32 mouse cellular contexts compared by ENCODE assay signal in the genomic region with DNA sequence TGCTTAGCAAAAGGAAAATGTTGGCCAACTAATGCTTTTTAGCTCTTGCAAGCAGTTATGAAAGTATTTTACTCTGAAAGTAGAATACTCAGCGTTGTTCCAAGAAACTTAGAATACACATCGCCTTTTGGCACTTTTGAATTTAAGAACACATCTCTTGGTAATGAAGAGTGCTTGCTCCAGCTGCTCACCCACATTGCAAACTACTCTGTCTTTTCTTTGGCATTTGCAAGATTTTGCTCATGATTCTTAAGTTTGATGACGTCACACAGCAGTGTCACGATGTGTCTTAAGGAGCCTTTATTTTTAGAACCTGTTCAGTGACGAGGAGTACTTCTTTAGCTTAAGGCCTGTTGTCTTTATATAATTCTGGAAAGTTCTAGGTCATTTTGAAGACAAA.
DNase-seq lines count a peak whose midpoint lies in the region; ATAC-seq lines count a peak whose summit lies in the region.
"Had no signal": no experiment of that assay in that cellular context is flagged by ENCODE, and none has a peak within 500 bp of the region (broad histone marks: within the 10 kb centered on the region; RNA-seq: fewer than 3 reads in every experiment).

No protein-coding gene starts in this region.

- no peak overlapping the region for H3K4me2 ChIP-seq in kidney, embryonic 14.5 days (replicated peaks; ENCODE audit: low read depth, low read length)
- H3K4me2 ChIP-seq: embryonic facial prominence, embryonic 13.5 days; forebrain, embryonic 12.5 days; forebrain, embryonic 15.5 days; heart, embryonic 13.5 days; hindbrain, embryonic 14.5 days had no signal

- H3K9ac ChIP-seq in kidney, embryonic 14.5 days (ENCODE audit: low read depth, low read length): no peak overlapping the region
- H3K9ac ChIP-seq: embryonic facial prominence, embryonic 13.5 days; forebrain, embryonic 12.5 days; forebrain, embryonic 15.5 days; heart, embryonic 13.5 days; hindbrain, embryonic 14.5 days had no signal

- H3K4me1 ChIP-seq in kidney, embryonic 14.5 days (ENCODE audit: control insufficient read depth, insufficient read depth, low read length): no peaks in the 10 kb centered on the region
- H3K4me1 ChIP-seq: embryonic facial prominence, embryonic 10.5 days; forebrain, embryonic 12.5 days; heart, embryonic 10.5 days; heart, embryonic 13.5 days had no signal

- ATAC-seq in kidney, embryonic 14.5 days (ENCODE audit: low FRiP score, low TSS enrichment): no peak
- ATAC-seq: forebrain, embryonic 15.5 days; hindbrain, postnatal 0 days; Patski had no signal

- intact Hi-C loops in left cerebral cortex, postnatal 14 days (cut with DNase I): no loop called here
- intact Hi-C loops in left cerebral cortex, postnatal 4 days (cut with DNase I): no loop called here

- no peaks in the 10 kb centered on the region for H3K36me3 ChIP-seq in kidney, embryonic 14.5 days (ENCODE audit: control insufficient read depth, insufficient read depth, low read length)
- H3K36me3 ChIP-seq: embryonic facial prominence, embryonic 10.5 days; embryonic facial prominence, embryonic 13.5 days; forebrain, embryonic 12.5 days; forebrain, embryonic 15.5 days; G1E; heart, embryonic 10.5 days; heart, embryonic 13.5 days had no signal

- peak; percentile 25 to 54 for DNase-seq in frontal cortex, adult 2 months (ENCODE audit: extremely low spot score in 1 of 2, low spot score in 1 of 2)
- DNase-seq in frontal cortex, postnatal 25 days (ENCODE audit: low spot score in 2 of 2): no peak
- peak; percentile 5 to 52 for DNase-seq in left cerebral cortex, postnatal 14 days (ENCODE audit: low spot score in 2 of 2)
- DNase-seq in left cerebral cortex, postnatal 4 days: no peak
- peak; percentile 8 for DNase-seq in right cerebral cortex, postnatal 25 days
- DNase-seq in right cerebral cortex, postnatal 4 days: no peak
- DNase-seq: adrenal gland, postnatal 10 days; adrenal gland, postnatal 36 days; B cell, adult 2 months; cerebellum, adult 11 months; cerebellum, adult 2 months; cerebellum, adult 9-11 months; cerebellum, postnatal 25 days; embryo, embryonic 11 days; gastrocnemius, postnatal 10 days; gastrocnemius, postnatal 36 days; heart, adult 2 months; heart, postnatal 14 days; heart, postnatal 4 days had no signal

- no peaks in the 10 kb centered on the region for H3K27me3 ChIP-seq in kidney, embryonic 14.5 days (ENCODE audit: control insufficient read depth, insufficient read depth, low read length)
- H3K27me3 ChIP-seq: CH12.LX; embryonic facial prominence, embryonic 13.5 days; forebrain, embryonic 12.5 days; forebrain, embryonic 15.5 days; heart, embryonic 13.5 days had no signal

- 93% methylated on average over 5 of the region's 5 CpGs for WGBS in kidney, embryonic 14.5 days

- no peaks in the 10 kb centered on the region for H3K9me3 ChIP-seq in kidney, embryonic 14.5 days (ENCODE audit: control insufficient read depth, low read length)
- H3K9me3 ChIP-seq: embryonic facial prominence, embryonic 10.5 days; embryonic facial prominence, embryonic 13.5 days; forebrain, embryonic 12.5 days; forebrain, embryonic 15.5 days; G1E; heart, embryonic 10.5 days; heart, embryonic 13.5 days had no signal

- H3K27ac ChIP-seq in kidney, embryonic 14.5 days (ENCODE audit: low read depth, low read length): no peak overlapping the region
- H3K27ac ChIP-seq: embryonic facial prominence, embryonic 10.5 days; embryonic facial prominence, embryonic 13.5 days; forebrain, embryonic 12.5 days; forebrain, embryonic 15.5 days; heart, adult 2 months; heart, embryonic 10.5 days; heart, embryonic 13.5 days; hindbrain, embryonic 14.5 days; hindbrain, postnatal 0 days had no signal

- H3K4me3 ChIP-seq in kidney, embryonic 14.5 days (ENCODE audit: low read length): no peak overlapping the region
- H3K4me3 ChIP-seq: embryonic facial prominence, embryonic 10.5 days; embryonic facial prominence, embryonic 13.5 days; erythroblast, embryonic 14.5 days; forebrain, embryonic 12.5 days; forebrain, embryonic 15.5 days; heart, adult 2 months; heart, embryonic 10.5 days; heart, embryonic 13.5 days had no signal

Comparison
In these comparisons a context has a peak if more than half of its experiments do, and no peak if none do; other contexts are left out.
1. DNase-seq: peak in frontal cortex, adult 2 months (2 of 2), left cerebral cortex, postnatal 14 days (2 of 2) and right cerebral cortex, postnatal 25 days (single experiment); none in frontal cortex, postnatal 25 days (0 of 2), left cerebral cortex, postnatal 4 days (single experiment) and right cerebral cortex, postnatal 4 days (single experiment).